Mouse (Mus musculus) heart, embryonic 14.5 days (tissue): ENCODE measurements around the gene Dynlt1c. TPM values are rescaled to one million over a fixed set of nuclear protein-coding genes. Genes with fewer than 3 reads are reported as not detected.
"Not testable (repeated sequence)": the region's sequence is repeated elsewhere in the genome, so short reads cannot be mapped to it uniquely, and the experiment has no call there.

Experiments used
- ATAC-seq: fragments of 200-750 bp; cut with Nextera tagmentation; 2 replicates; pipeline ENCODE4 v1.8.0; 2017; ENCODE audit warnings: low read depth, moderate TSS enrichment; ENCODE audit not compliant: insufficient number of reproducible peaks, insufficient read depth, low FRiP score
- H3K27ac ChIP-seq, 2 experiments: fragments of 200-500 bp in 1 of 2; fragments of 300-500 bp in 1 of 2; sonication (generic) in 1 of 2; replicated peaks in 1 of 2; 2 replicates each; pipeline ENCODE4 v1.5.1; 2012 to 2014; ENCODE audit warnings: low read depth in 2 of 2, low read length in 2 of 2, control low read depth in 1 of 2, mild to moderate bottlenecking in 1 of 2, mixed read lengths in 1 of 2; ENCODE audit not compliant: control insufficient read depth in 1 of 2, insufficient read depth in 1 of 2
- H3K27me3 ChIP-seq: fragments of 300-500 bp; sonication (generic); 2 replicates; pipeline ENCODE4 v1.6.1; 2014; ENCODE audit warnings: mild to moderate bottlenecking, low read length, control low read depth; ENCODE audit not compliant: control insufficient read depth, insufficient read depth
- H3K36me3 ChIP-seq: fragments of 300-500 bp; sonication (generic); 2 replicates; pipeline ENCODE4 v1.6.1; 2014; ENCODE audit warnings: mild to moderate bottlenecking, control low read depth, low read length, mixed read lengths; ENCODE audit not compliant: control insufficient read depth, insufficient read depth
- H3K4me1 ChIP-seq, 2 experiments: fragments of 200-500 bp in 1 of 2; fragments of 300-500 bp in 1 of 2; sonication (generic) in 1 of 2; 2 replicates each; pipeline ENCODE4 v1.6.1; 2012 to 2014; ENCODE audit warnings: low read length in 2 of 2, control low read depth in 1 of 2, mixed read lengths in 1 of 2; ENCODE audit not compliant: control insufficient read depth in 2 of 2, insufficient read depth in 2 of 2
- H3K4me2 ChIP-seq: fragments of 300-500 bp; sonication (generic); 2 replicates; pipeline ENCODE4 v1.6.1; 2014; ENCODE audit warnings: mild to moderate bottlenecking, low read length
- H3K4me3 ChIP-seq, 2 experiments: fragments of 200-500 bp in 1 of 2; fragments of 300-500 bp in 1 of 2; sonication (generic) in 1 of 2; 2 replicates each; pipeline ENCODE4 v1.5.1; 2012 to 2014; ENCODE audit warnings: low read length in 2 of 2, mild to moderate bottlenecking in 2 of 2, control low read depth in 1 of 2, low read depth in 1 of 2, moderate library complexity in 1 of 2; ENCODE audit not compliant: control insufficient read depth in 1 of 2, insufficient read depth in 1 of 2
- H3K9ac ChIP-seq: fragments of 300-500 bp; sonication (generic); 2 replicates; pipeline ENCODE4 v1.6.1; 2014; ENCODE audit warnings: mild to moderate bottlenecking, low read length
- H3K9me3 ChIP-seq: fragments of 300-500 bp; sonication (generic); 2 replicates; pipeline ENCODE4 v1.6.1; 2016; ENCODE audit warnings: low read length, control low read depth; ENCODE audit not compliant: control insufficient read depth
- WGBS: fragments of 180-500 bp; shearing (Covaris S2); extraction: QIAGEN DNeasy Blood & Tissue Kit; methylation state at CpG from one replicate; pipeline ENCODE4 v1.1.7; 2014; 5-methylcytosine and 5-hydroxymethylcytosine counted together
- polyA plus RNA-seq: library from polyadenylated mRNA; unstranded; fragments of >200 nt; fragmentation: Nextera tagmentation; extraction: Ambion mirVana; gene quantifications from 2 replicates; pipeline ENCODE4 v1.2.1, GENCODE M21; 2014

The Dynlt1c gene
- polyA plus RNA-seq, 1 experiment from 2014 or later: 22.9 TPM

DNA sequence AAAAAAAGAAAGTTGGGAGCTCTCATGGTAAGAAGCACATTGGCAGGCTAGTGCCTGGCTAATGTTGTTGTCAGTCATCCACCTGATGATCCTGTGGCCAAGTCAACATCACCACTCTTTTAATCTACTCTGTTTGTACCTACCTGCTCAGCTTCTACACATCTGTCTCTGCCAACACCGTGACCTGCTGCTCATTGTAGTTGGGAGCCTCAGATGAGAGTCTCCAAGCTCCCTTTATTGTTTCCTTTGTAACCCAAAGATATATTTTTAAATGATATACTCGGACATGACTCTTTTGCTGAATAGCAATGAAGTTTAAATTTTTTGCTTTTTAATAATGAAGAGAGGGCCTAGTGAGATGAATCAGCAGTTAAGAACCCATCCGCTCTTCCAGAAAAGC lies 55.0 kb downstream of the Dynlt1c start:
- ATAC-seq, H3K27ac ChIP-seq, H3K4me1 ChIP-seq, H3K4me3 ChIP-seq, H3K27me3 ChIP-seq, H3K4me2 ChIP-seq, H3K9ac ChIP-seq, H3K36me3 ChIP-seq, H3K9me3 ChIP-seq: not testable (repeated sequence)
- 95% methylated on average over 1 of the region's 3 CpGs for WGBS

DNA sequence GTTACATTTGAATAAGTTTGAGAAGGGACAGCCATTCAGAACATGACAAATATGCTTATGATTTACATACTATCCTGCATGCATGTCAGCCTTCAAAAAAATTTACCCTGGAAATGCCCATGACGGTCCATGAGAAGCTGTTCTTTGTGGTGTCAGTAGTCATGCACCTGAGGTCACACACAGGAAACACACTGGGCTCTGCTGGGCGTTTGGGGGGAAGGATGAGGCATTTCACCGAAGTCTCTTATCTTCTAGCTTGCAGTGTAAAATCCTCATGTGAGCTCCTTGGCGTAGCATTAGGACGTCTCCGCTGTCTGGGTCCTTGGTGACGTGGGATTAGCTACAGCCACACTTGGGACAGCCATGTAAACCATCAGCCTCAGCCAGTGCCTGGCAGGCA lies 57.3 kb downstream of the Dynlt1c start, which contains the start of gene Sytl3:
Sytl3 (plus strand) TSS at position 293 of the 400 bp plus-strand sequence.
- H3K9me3 ChIP-seq, H3K9ac ChIP-seq, H3K4me2 ChIP-seq, H3K36me3 ChIP-seq, H3K4me3 ChIP-seq, H3K27me3 ChIP-seq, ATAC-seq, H3K4me1 ChIP-seq, H3K27ac ChIP-seq: not testable (repeated sequence)
- WGBS: 76% methylated on average over 3 of the region's 7 CpGs

Other genes starting within 250 kb of the Dynlt1c start
- 486 and 545 TPM in 2 replicates for gene Dynlt1b, start 171.6 kb upstream of the Dynlt1c start, polyA plus RNA-seq
- 241 and 265 TPM in 2 replicates for gene Dynlt1f, start 54.2 kb downstream of the Dynlt1c start, polyA plus RNA-seq
- 0.30 TPM in 1 of 2 replicates, not detected in the other for gene Sytl3, start 57.4 kb downstream of the Dynlt1c start, polyA plus RNA-seq
- gene Ezr, start 181.1 kb downstream of the Dynlt1c start, polyA plus RNA-seq: 102 and 115 TPM in 2 replicates